Mouse (Mus musculus): ENCODE data around the gene Lingo2. TPM values are rescaled to one million over a fixed set of nuclear protein-coding genes. Genes with fewer than 3 reads are reported as not detected.

Gene Lingo2
- total and polyA plus RNA-seq, 2 experiments = not detected

GRCm38 (mm10) chr4:35917453-35917852 lies 1034.1 kb downstream of the Lingo2 start:
- no peaks in the 10 kb centered on the region; the same call in 1 of the 2 replicates for H3K4me1 ChIP-seq (ENCODE audit: control insufficient read depth, insufficient read depth, low read length)
- H3K27ac ChIP-seq (replicated peaks; ENCODE audit: insufficient read depth, low read depth, low read length) = no peak overlapping the region
- no peak overlapping the region for H3K4me3 ChIP-seq (ENCODE audit: insufficient read depth, low read depth, low read length)
- no peaks in the 10 kb centered on the region for H3K79me2 ChIP-seq (ENCODE audit: control insufficient read depth, insufficient read depth, low read length)
- no peak overlapping the region for H3K9ac ChIP-seq (ENCODE audit: low read depth, low read length)
- no peaks in the 10 kb centered on the region for H3K27me3 ChIP-seq (ENCODE audit: control insufficient read depth, insufficient read depth, low read length)
- no peak for TF ChIP-seq POLR2A (IDR thresholded peaks at IDR 0.05; ENCODE audit: extremely low read depth, insufficient read depth, low read length)
- no peak for TF ChIP-seq CTCF (IDR thresholded peaks at IDR 0.05; ENCODE audit: low read depth, low read length)
- DNase-seq (ENCODE audit: extremely low read depth, low read depth, low spot score) = no peak
- H3K36me3 ChIP-seq (ENCODE audit: control insufficient read depth, insufficient read depth, low read length) = no peaks in the 10 kb centered on the region
- 76% methylated on average over 3 of the region's 3 CpGs for WGBS

GRCm38 (mm10) chr4:35897769-35898564 lies 1053.6 kb downstream of the Lingo2 start:
- no peak overlapping the region for H3K27ac ChIP-seq (replicated peaks; ENCODE audit: insufficient read depth, low read depth, low read length)
- WGBS = 52% methylated on average over 1 of the region's 1 CpGs
- H3K4me3 ChIP-seq (ENCODE audit: insufficient read depth, low read depth, low read length) = no peak overlapping the region
- DNase-seq (ENCODE audit: extremely low read depth, low read depth, low spot score) = no peak
- TF ChIP-seq CTCF (IDR thresholded peaks at IDR 0.05; ENCODE audit: low read depth, low read length) = no peak
- TF ChIP-seq POLR2A (IDR thresholded peaks at IDR 0.05; ENCODE audit: extremely low read depth, insufficient read depth, low read length) = no peak
- H3K4me1 ChIP-seq (ENCODE audit: control insufficient read depth, insufficient read depth, low read length) = no peaks in the 10 kb centered on the region
- H3K79me2 ChIP-seq (ENCODE audit: control insufficient read depth, insufficient read depth, low read length) = no peaks in the 10 kb centered on the region
- H3K27me3 ChIP-seq (ENCODE audit: control insufficient read depth, insufficient read depth, low read length) = no peaks in the 10 kb centered on the region
- no peak overlapping the region for H3K9ac ChIP-seq (ENCODE audit: low read depth, low read length)
- H3K36me3 ChIP-seq (ENCODE audit: control insufficient read depth, insufficient read depth, low read length) = no peaks in the 10 kb centered on the region

GRCm38 (mm10) chr4:35885591-35886542 lies 1065.7 kb downstream of the Lingo2 start:
- H3K79me2 ChIP-seq (ENCODE audit: control insufficient read depth, insufficient read depth, low read length) = no peaks in the 10 kb centered on the region
- no peak overlapping the region for H3K27ac ChIP-seq (replicated peaks; ENCODE audit: insufficient read depth, low read depth, low read length)
- TF ChIP-seq CTCF (IDR thresholded peaks at IDR 0.05; ENCODE audit: low read depth, low read length) (no peak), POLR2A (IDR thresholded peaks at IDR 0.05; ENCODE audit: extremely low read depth, insufficient read depth, low read length) (no peak)
- no peak overlapping the region for H3K4me3 ChIP-seq (ENCODE audit: insufficient read depth, low read depth, low read length)
- H3K4me1 ChIP-seq (ENCODE audit: control insufficient read depth, insufficient read depth, low read length) = no peaks in the 10 kb centered on the region
- no peak overlapping the region for H3K9ac ChIP-seq (ENCODE audit: low read depth, low read length)
- no peaks in the 10 kb centered on the region for H3K27me3 ChIP-seq (ENCODE audit: control insufficient read depth, insufficient read depth, low read length)
- WGBS = 73% methylated on average over 5 of the region's 5 CpGs
- no peak for DNase-seq (ENCODE audit: extremely low read depth, low read depth, low spot score)
- no peaks in the 10 kb centered on the region for H3K36me3 ChIP-seq (ENCODE audit: control insufficient read depth, insufficient read depth, low read length)

GRCm38 (mm10) chr4:35884946-35885460 lies 1066.5 kb downstream of the Lingo2 start:
- Histone ChIP-seq H3K4me1 (ENCODE audit: control insufficient read depth, insufficient read depth, low read length) (no peaks in the 10 kb centered on the region), H3K27ac (replicated peaks; ENCODE audit: insufficient read depth, low read depth, low read length) (no peak overlapping the region), H3K27me3 (ENCODE audit: control insufficient read depth, insufficient read depth, low read length) (no peaks in the 10 kb centered on the region), H3K36me3 (ENCODE audit: control insufficient read depth, insufficient read depth, low read length) (no peaks in the 10 kb centered on the region), H3K9ac (ENCODE audit: low read depth, low read length) (no peak overlapping the region), H3K79me2 (ENCODE audit: control insufficient read depth, insufficient read depth, low read length) (no peaks in the 10 kb centered on the region), H3K4me3 (ENCODE audit: insufficient read depth, low read depth, low read length) (no peak overlapping the region)
- WGBS = 39% methylated on average over 3 of the region's 3 CpGs
- TF ChIP-seq POLR2A (IDR thresholded peaks at IDR 0.05; ENCODE audit: extremely low read depth, insufficient read depth, low read length) = no peak
- TF ChIP-seq CTCF (IDR thresholded peaks at IDR 0.05; ENCODE audit: low read depth, low read length) = no peak
- peak; percentile 3 for DNase-seq (ENCODE audit: extremely low read depth, low read depth, low spot score)

GRCm38 (mm10) chr4:35846518-35846917 lies 1105.0 kb downstream of the Lingo2 start:
- WGBS = 84% methylated on average over 1 of the region's 1 CpGs
- no peaks in the 10 kb centered on the region for H3K36me3 ChIP-seq (ENCODE audit: control insufficient read depth, insufficient read depth, low read length)
- H3K27me3 ChIP-seq (ENCODE audit: control insufficient read depth, insufficient read depth, low read length) = no peaks in the 10 kb centered on the region
- DNase-seq (ENCODE audit: extremely low read depth, low read depth, low spot score) = no peak
- H3K9ac ChIP-seq (ENCODE audit: low read depth, low read length) = no peak overlapping the region
- H3K79me2 ChIP-seq (ENCODE audit: control insufficient read depth, insufficient read depth, low read length) = no peaks in the 10 kb centered on the region
- no peak overlapping the region for H3K4me3 ChIP-seq (ENCODE audit: insufficient read depth, low read depth, low read length)
- H3K4me1 ChIP-seq (ENCODE audit: control insufficient read depth, insufficient read depth, low read length) = no peaks in the 10 kb centered on the region
- no peak overlapping the region for H3K27ac ChIP-seq (replicated peaks; ENCODE audit: insufficient read depth, low read depth, low read length)
- TF ChIP-seq CTCF (IDR thresholded peaks at IDR 0.05; ENCODE audit: low read depth, low read length) (no peak), POLR2A (IDR thresholded peaks at IDR 0.05; ENCODE audit: extremely low read depth, insufficient read depth, low read length) (no peak)

Measured in liver, adult 2 months (tissue).